Comparison of ENCODE assay signal across 9 mouse cellular contexts in genomic region chr8:92356613-92357375, GRCm38 (mm10). TPM values are rescaled to one million over a fixed set of nuclear protein-coding genes. Genes with fewer than 3 reads are reported as not detected.
DNase-seq lines count a peak whose midpoint lies in the region; ATAC-seq lines count a peak whose summit lies in the region.
"Had no signal": no experiment of that assay in that cellular context is flagged by ENCODE, and none has a peak within 500 bp of the region (broad histone marks: within the 10 kb centered on the region; RNA-seq: fewer than 3 reads in every experiment).

No protein-coding gene starts in this region.

- peak overlapping the region; percentile 91 for H3K27ac ChIP-seq in heart, embryonic 10.5 days
- H3K27ac ChIP-seq in forebrain, embryonic 16.5 days (ENCODE audit: low read length): no peak overlapping the region
- H3K27ac ChIP-seq in liver, embryonic 16.5 days (ENCODE audit: low read length): no peak overlapping the region

- intact Hi-C loops in heart, postnatal 10 days (cut with DNase I): loop anchor here (5.0 kb wide), 2 partner anchors 369 to 974 kb away; no protein-coding TSS in a partner anchor

- peaks cover 42% of the 10 kb centered on the region for H3K27me3 ChIP-seq in heart, embryonic 10.5 days (ENCODE audit: insufficient read depth, poor library complexity, severe bottlenecking)
- H3K27me3 ChIP-seq in forebrain, embryonic 16.5 days (replicated peaks; ENCODE audit: control insufficient read depth, insufficient read depth, low read length): peaks cover 64% of the 10 kb centered on the region
- peaks cover 58% of the 10 kb centered on the region for H3K27me3 ChIP-seq in liver, embryonic 16.5 days (ENCODE audit: control insufficient read depth, insufficient read depth, low read depth, low read length)

- peak overlapping the region; percentile 85 for H3K4me2 ChIP-seq in forebrain, embryonic 16.5 days (ENCODE audit: low read length)
- H3K4me2 ChIP-seq in liver, embryonic 16.5 days (ENCODE audit: low read depth, low read length): peak overlapping the region; percentile 96

- H3K36me3 ChIP-seq in heart, embryonic 10.5 days: peaks cover 13% of the 10 kb centered on the region; the same call in 1 of the 2 replicates
- H3K36me3 ChIP-seq in forebrain, embryonic 16.5 days (ENCODE audit: control insufficient read depth, insufficient read depth): no peaks in the 10 kb centered on the region
- H3K36me3 ChIP-seq in liver, embryonic 16.5 days (ENCODE audit: control insufficient read depth, insufficient read depth): no peaks in the 10 kb centered on the region

- under 1% methylated on average over 40 of the region's 40 CpGs for WGBS in heart, embryonic 10.5 days
- WGBS in forebrain, embryonic 16.5 days: under 1% methylated on average over 40 of the region's 40 CpGs
- 2% methylated on average over 40 of the region's 40 CpGs for WGBS in liver, embryonic 16.5 days (ENCODE audit: insufficient replicate concordance)

- ATAC-seq in forebrain, embryonic 16.5 days: no peak; the same call in 1 of the 2 replicates
- no peak for ATAC-seq in liver, embryonic 16.5 days (ENCODE audit: low read depth)

- peaks cover 46% of the 10 kb centered on the region for H3K4me1 ChIP-seq in heart, embryonic 10.5 days
- H3K4me1 ChIP-seq in forebrain, embryonic 16.5 days (replicated peaks; ENCODE audit: control insufficient read depth, insufficient read depth, low read length): peaks cover 37% of the 10 kb centered on the region
- H3K4me1 ChIP-seq in liver, embryonic 16.5 days (ENCODE audit: control insufficient read depth, low read depth, low read length): peaks cover 18% of the 10 kb centered on the region

- peak overlapping the region; percentile 82 for H3K4me3 ChIP-seq in heart, embryonic 10.5 days
- H3K4me3 ChIP-seq in forebrain, embryonic 16.5 days (replicated peaks; ENCODE audit: low read length): peak overlapping the region; percentile 59
- peak overlapping the region; percentile 74 for H3K4me3 ChIP-seq in liver, embryonic 16.5 days (ENCODE audit: low read depth, low read length)

- DNase-seq in heart, embryonic 10.5 days (ENCODE audit: low spot score): peak; percentile 84
- no peak for DNase-seq in heart, postnatal 10 days
- peak; percentile 32 for DNase-seq in ES-CJ7 (ENCODE audit: low read depth, low spot score)
- no peak for DNase-seq in yolk sac, embryonic 10.5 days (ENCODE audit: low spot score)
- DNase-seq in gastrocnemius, adult 18-20 months (ENCODE audit: low spot score): no peak
- no peak for DNase-seq in left cerebral cortex, adult 18-20 months (ENCODE audit: low spot score in 2 of 2)

- no peaks in the 10 kb centered on the region for H3K9me3 ChIP-seq in heart, embryonic 10.5 days
- H3K9me3 ChIP-seq in forebrain, embryonic 16.5 days (ENCODE audit: control insufficient read depth, low read length): no peaks in the 10 kb centered on the region
- H3K9me3 ChIP-seq in liver, embryonic 16.5 days (replicated peaks; ENCODE audit: control insufficient read depth, low read length): no peaks in the 10 kb centered on the region

- peak overlapping the region; percentile 17; the same call in 1 of the 2 replicates for H3K9ac ChIP-seq in forebrain, embryonic 16.5 days (replicated peaks; ENCODE audit: low read depth, low read length)
- H3K9ac ChIP-seq in liver, embryonic 16.5 days (ENCODE audit: low read depth, low read length): no peak overlapping the region

RNA-seq across cellular contexts. Expression of gene Irx5, which starts 0.6 kb away (rescaled TPM):
- polyA plus RNA-seq in heart, embryonic 10.5 days (2016; fragmentation: Nextera tagmentation; extraction: Ambion mirVana): 13.2 and 13.7 TPM in 2 replicates
- 10 to 100 TPM in 1 of 2 experiments, 1 to 10 TPM in 1; 8.7 to 10.9 TPM for total RNA-seq in heart, postnatal 10 days (2021)
- 0.30 and 0.45 TPM in 2 replicates for polyA plus RNA-seq in forebrain, embryonic 16.5 days (2015; fragmentation: Nextera tagmentation; extraction: Ambion mirVana)
- polyA plus RNA-seq in liver, embryonic 16.5 days (2015; fragmentation: Nextera tagmentation; extraction: Ambion mirVana): not detected in 2 replicates
- 1 to 10 TPM in 1 of 2 experiments, under 1 TPM in 1; 0.12 to 5.3 TPM for total RNA-seq in gastrocnemius, adult 18-20 months (2021)
- total RNA-seq in left cerebral cortex, adult 18-20 months (2021): under 1 TPM in 1 of 2 experiments, not detected in 1; 0.14 TPM
- total RNA-seq: hematopoietic stem cell, adult 5-6 weeks had no signal

Comparison
In these comparisons a context has a peak if more than half of its experiments do, and no peak if none do; other contexts are left out.
1. DNase-seq: peak in heart, embryonic 10.5 days (single experiment) and ES-CJ7 (single experiment); none in heart, postnatal 10 days (0 of 2), yolk sac, embryonic 10.5 days (single experiment), gastrocnemius, adult 18-20 months (single experiment) and left cerebral cortex, adult 18-20 months (0 of 2).
2. Peak in every context shown above with its lines, with median percentiles within 50 percentile points of each other: H3K4me3 ChIP-seq.